Mouse (Mus musculus) midbrain, embryonic 10.5 days (tissue): ENCODE results near the gene Eef1a2. TPM values are rescaled to one million over a fixed set of nuclear protein-coding genes. Genes with fewer than 3 reads are reported as not detected.

Source experiments
- DNase-seq: peaks from one replicate; pipeline ENCODE4 v3.0.0-alpha.2; 2017; ENCODE audit warnings: low spot score
- H3K27ac ChIP-seq: fragments of 300-500 bp; sonication (generic); replicated peaks from 2 replicates; pipeline ENCODE4 v1.5.1; 2016; ENCODE audit warnings: mild to moderate bottlenecking
- H3K27me3 ChIP-seq: fragments of 300-500 bp; sonication (generic); 2 replicates; pipeline ENCODE4 v1.6.1; 2016; ENCODE audit warnings: low read depth, mild to moderate bottlenecking; ENCODE audit not compliant: poor library complexity, severe bottlenecking
- H3K36me3 ChIP-seq: fragments of 300-500 bp; sonication (generic); 2 replicates; pipeline ENCODE4 v1.6.1; 2016; ENCODE audit warnings: mild to moderate bottlenecking, moderate library complexity
- H3K4me1 ChIP-seq: fragments of 300-500 bp; sonication (generic); 2 replicates; pipeline ENCODE4 v1.6.1; 2016
- H3K4me3 ChIP-seq: fragments of 300-500 bp; sonication (generic); 2 replicates; pipeline ENCODE4 v1.5.1; 2016; ENCODE audit warnings: mild to moderate bottlenecking, moderate library complexity
- H3K9me3 ChIP-seq: fragments of 300-500 bp; sonication (generic); replicated peaks from 2 replicates; pipeline ENCODE4 v1.6.1; 2016; ENCODE audit warnings: mild to moderate bottlenecking
- WGBS: fragments of 180-500 bp; shearing (Covaris S2); methylation state at CpG from one replicate; pipeline ENCODE4 v1.1.7; 2016; 5-methylcytosine and 5-hydroxymethylcytosine counted together
- polyA plus RNA-seq: library from polyadenylated mRNA; unstranded; fragments of >200 nt; fragmentation: Nextera tagmentation; extraction: Ambion mirVana; gene quantifications from 2 replicates; pipeline ENCODE4 v1.2.1, GENCODE M21; 2016

Gene Eef1a2
- polyA plus RNA-seq, 1 experiment from 2014 or later: not detected

DNA sequence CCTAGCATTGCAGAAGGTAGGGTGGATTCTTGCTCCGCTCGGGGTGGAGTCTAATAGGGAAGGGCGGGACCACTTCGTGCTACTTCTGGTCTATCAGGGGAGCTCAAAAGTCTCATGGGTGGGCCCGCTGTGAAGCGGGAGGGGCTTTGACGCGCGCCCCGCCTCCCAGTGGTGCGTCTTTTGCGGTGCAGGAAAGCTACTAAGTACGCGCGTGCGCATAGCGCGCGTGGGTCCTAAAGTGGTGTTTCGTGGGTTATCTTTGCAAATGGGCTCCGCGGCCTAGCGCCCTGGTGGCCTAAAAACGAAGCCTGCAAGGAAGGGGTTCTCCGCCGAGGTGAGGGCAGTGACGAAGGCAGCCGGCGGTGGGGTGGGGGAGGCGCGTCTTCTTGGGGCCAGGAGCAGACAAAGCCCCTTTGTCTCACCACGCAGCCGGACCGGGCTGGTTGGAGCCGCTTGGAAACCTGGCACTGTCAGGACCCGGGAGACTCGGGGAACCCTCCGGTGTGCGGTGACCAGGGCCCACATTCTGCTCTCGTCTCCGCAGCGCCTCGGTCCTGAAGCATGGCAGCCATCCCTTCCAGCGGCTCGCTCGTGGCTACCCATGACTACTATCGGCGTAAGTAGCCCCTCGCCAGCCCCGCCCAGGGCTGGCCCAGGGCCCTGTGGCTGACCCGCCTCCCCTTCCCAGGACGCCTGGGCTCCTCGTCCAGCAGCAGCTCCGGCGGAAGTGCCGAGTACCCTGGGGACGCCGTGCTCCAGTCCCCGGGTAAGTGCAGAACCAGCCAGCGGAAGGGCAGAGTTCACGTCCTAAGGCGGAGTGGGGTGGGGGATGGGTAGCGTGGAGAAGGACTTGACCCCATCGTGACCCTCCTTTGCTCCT is 30.5 kb upstream of the Eef1a2 start, which contains the start of gene Ppdpf:
Gene Ppdpf (plus strand): TSS at position 127 of the 880 bp plus-strand sequence.
- Histone ChIP-seq H3K27ac (peak within 1 kb of the TSS; percentile 98), H3K9me3 (no peaks in the 10 kb centered on the region), H3K36me3 (peaks cover 18% of the 10 kb centered on the region), H3K4me1 (peaks cover 20% of the 10 kb centered on the region), H3K4me3 (peak within 1 kb of the TSS; percentile 75), H3K27me3 (no peaks in the 10 kb centered on the region)
- under 1% methylated on average over 64 of the region's 64 CpGs for WGBS
- peak; percentile 88 for DNase-seq

DNA sequence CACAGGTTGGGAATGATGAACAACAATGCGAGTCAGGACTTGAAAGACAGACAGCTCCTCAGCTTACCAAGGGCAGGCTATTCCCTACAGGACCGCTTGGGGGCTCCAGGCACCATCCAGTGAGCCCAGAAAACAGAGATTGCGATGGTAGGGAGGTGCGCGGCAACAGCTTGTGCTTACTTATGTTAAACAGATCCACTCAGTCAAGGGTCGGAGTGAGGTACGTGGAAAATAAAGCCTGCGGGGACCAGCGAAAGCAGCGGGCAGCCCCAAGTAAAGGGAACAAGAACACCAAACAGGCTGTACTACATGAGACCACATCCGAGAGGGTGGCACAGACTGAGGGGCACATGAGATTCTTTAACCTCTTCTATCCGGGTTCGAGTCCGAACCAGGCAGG is 29.8 kb upstream of the Eef1a2 start:
- WGBS: under 1% methylated on average over 14 of the region's 14 CpGs
- Histone ChIP-seq H3K9me3 (no peaks in the 10 kb centered on the region), H3K36me3 (peaks cover 18% of the 10 kb centered on the region), H3K27me3 (no peaks in the 10 kb centered on the region), H3K4me1 (peaks cover 20% of the 10 kb centered on the region), H3K4me3 (peak overlapping the region; percentile 75), H3K27ac (peak overlapping the region; percentile 98)
- peak; percentile 89 for DNase-seq

DNA sequence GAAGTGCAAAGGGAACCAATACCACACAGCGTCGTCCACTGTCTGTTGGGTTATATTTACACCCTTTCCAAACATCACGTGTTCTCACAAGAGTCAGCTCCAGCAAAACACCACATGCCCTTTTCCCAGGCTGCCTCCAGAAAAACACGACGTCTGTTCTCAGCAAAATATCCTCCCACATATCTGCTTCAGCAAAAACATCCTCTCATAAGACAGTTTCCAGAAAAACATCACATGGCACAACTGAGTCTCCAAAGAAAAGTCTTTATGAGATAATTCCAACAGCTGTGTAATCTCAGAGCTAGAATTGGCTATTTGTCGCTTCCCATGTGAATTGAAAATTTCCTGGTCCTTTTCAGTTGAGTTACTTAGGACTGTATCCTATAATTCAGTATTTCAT is 24.1 kb upstream of the Eef1a2 start:
- DNase-seq: no peak
- 85% methylated on average over 6 of the region's 6 CpGs for WGBS
- no peaks in the 10 kb centered on the region for H3K36me3 ChIP-seq
- peaks cover 5% of the 10 kb centered on the region; the same call in 1 of the 2 replicates for H3K4me1 ChIP-seq
- H3K9me3 ChIP-seq: no peaks in the 10 kb centered on the region
- no peak overlapping the region for H3K27ac ChIP-seq
- H3K4me3 ChIP-seq: no peak overlapping the region
- H3K27me3 ChIP-seq: no peaks in the 10 kb centered on the region

- H3K4me1 ChIP-seq: peaks cover 5% of the 10 kb centered on the region; the same call in 1 of the 2 replicates
- no peaks in the 10 kb centered on the region for H3K9me3 ChIP-seq
- 87% methylated on average over 5 of the region's 5 CpGs for WGBS
- no peaks in the 10 kb centered on the region for H3K36me3 ChIP-seq
- no peak overlapping the region for H3K27ac ChIP-seq
- no peak for DNase-seq
- H3K4me3 ChIP-seq: no peak overlapping the region
- H3K27me3 ChIP-seq: no peaks in the 10 kb centered on the region
Measured at GRCm38 (mm10) chr2:181178471-181178870, 21.7 kb upstream of the Eef1a2 start.

DNA sequence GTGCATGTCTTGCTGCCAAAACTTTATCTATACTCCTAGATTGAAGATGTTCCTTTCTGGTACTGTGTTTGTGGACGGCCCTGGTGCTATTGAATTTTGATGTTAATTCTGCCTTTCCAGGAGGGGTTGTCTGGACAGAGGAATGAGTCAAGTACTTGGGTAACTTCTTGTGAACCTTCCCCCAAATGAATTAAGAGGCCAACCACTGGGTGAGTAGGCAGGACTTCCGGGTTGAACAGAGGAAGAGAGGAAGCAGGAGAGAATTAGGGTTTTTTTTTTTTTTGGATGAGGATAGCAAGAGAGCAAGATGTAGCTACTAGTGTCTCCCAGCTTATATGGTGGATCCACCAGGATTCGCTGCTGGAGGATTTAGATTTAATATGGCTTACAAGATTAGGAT is 21.2 kb upstream of the Eef1a2 start:
- H3K27me3 ChIP-seq: no peaks in the 10 kb centered on the region
- DNase-seq: no peak

GRCm38 (mm10) chr2:181174646-181175045 is 17.8 kb upstream of the Eef1a2 start:
- Histone ChIP-seq H3K9me3 (peaks cover 2% of the 10 kb centered on the region; the same call in 1 of the 2 replicates), H3K27ac (no peak overlapping the region), H3K4me3 (no peak overlapping the region), H3K27me3 (no peaks in the 10 kb centered on the region), H3K4me1 (peaks cover 3% of the 10 kb centered on the region; the same call in 1 of the 2 replicates), H3K36me3 (no peaks in the 10 kb centered on the region)
- DNase-seq: no peak
- WGBS: 87% methylated on average over 3 of the region's 3 CpGs

More for the DNA sequence above, 21.2 kb upstream of the Eef1a2 start:
- Histone ChIP-seq H3K9me3 (no peaks in the 10 kb centered on the region), H3K4me3 (no peak overlapping the region), H3K4me1 (peaks cover 5% of the 10 kb centered on the region; the same call in 1 of the 2 replicates), H3K36me3 (no peaks in the 10 kb centered on the region), H3K27ac (no peak overlapping the region)
- WGBS: 80% methylated on average over 3 of the region's 3 CpGs

- DNase-seq: no peak
- no peaks in the 10 kb centered on the region for H3K36me3 ChIP-seq
- H3K4me1 ChIP-seq: no peaks in the 10 kb centered on the region
- H3K27ac ChIP-seq: no peak overlapping the region
- no peaks in the 10 kb centered on the region for H3K27me3 ChIP-seq
- peaks cover 3% of the 10 kb centered on the region; the same call in 1 of the 2 replicates for H3K9me3 ChIP-seq
- no peak overlapping the region for H3K4me3 ChIP-seq
- 91% methylated on average over 5 of the region's 5 CpGs for WGBS
Measured at GRCm38 (mm10) chr2:181166469-181166868, 9.7 kb upstream of the Eef1a2 start.

DNA sequence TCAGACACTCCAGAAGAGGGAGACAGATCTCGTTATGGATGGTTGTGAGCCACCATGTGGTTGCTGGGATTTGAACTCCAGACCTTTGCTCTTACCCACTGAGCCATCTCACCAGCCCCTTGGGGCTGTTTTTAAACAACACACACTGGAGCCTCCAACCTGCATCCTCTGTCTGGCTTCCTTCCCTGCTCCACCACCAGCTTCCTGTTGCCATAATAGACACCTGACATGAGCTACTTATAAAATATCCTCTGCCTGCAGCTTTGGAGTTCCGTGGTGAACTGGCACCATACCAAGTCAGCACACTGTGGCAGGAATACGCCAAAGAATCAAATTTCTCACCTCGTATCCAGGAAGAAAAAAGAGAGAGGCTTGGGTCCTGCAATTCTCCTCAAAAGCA is 4.0 kb upstream of the Eef1a2 start:
- Histone ChIP-seq H3K27me3 (peaks cover 33% of the 10 kb centered on the region), H3K4me1 (peaks cover 27% of the 10 kb centered on the region), H3K36me3 (no peaks in the 10 kb centered on the region), H3K9me3 (no peaks in the 10 kb centered on the region), H3K4me3 (no peak overlapping the region), H3K27ac (no peak overlapping the region)
- DNase-seq: no peak
- WGBS: 78% methylated on average over 4 of the region's 4 CpGs

DNA sequence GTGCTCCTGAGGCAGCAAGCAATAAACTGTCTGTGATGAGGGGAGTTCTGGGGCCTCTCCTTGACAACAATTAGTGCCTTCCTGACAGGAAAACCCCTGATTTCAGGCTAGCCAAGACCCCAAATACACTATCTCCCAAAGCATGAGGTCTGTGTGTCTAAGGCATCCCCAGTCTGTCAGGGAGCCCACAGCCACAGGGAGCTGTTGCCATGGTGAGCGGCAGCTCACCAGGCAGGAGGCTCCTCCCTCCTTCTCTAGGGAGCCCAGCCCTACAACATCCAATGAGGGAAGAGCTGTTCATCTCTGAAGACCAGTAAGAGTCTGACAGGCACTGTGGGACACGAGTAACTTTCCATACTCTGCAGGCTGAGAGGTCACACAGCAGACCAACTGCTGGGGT is 3.0 kb upstream of the Eef1a2 start:
- Histone ChIP-seq H3K4me1 (peaks cover 30% of the 10 kb centered on the region), H3K9me3 (no peaks in the 10 kb centered on the region), H3K27me3 (peaks cover 44% of the 10 kb centered on the region), H3K36me3 (no peaks in the 10 kb centered on the region), H3K4me3 (no peak overlapping the region), H3K27ac (peak overlapping the region; percentile 15; the same call in 1 of the 2 replicates)
- 0% methylated on average over 2 of the region's 2 CpGs for WGBS
- peak; percentile 53 for DNase-seq

DNA sequence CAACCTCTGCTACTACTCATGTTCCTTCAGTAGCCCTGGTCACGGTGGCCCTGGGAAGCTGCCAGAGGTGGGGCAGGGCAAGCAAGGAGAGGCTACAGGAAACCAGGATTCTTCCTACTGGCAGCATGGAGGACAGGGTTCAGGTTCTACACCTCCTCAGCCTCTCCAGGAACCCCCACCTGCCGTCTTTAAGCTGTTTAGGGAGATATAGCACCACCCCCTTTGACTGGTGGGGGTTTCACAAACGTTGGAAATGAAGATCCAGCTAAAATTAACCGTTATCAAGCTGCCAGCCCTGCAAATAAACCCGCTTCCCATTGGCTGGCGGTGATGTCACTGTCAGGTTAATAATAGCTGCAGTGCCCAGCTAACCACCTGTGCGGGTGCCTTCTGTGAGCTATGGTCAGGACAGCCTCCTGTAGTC is 2.3 kb upstream of the Eef1a2 start:
- Histone ChIP-seq H3K9me3 (no peaks in the 10 kb centered on the region), H3K27me3 (peaks cover 51% of the 10 kb centered on the region), H3K27ac (0 out of 2 replicates have a peak overlapping the region, but pooled peaks have one; percentile 15), H3K4me1 (peaks cover 30% of the 10 kb centered on the region), H3K4me3 (no peak overlapping the region), H3K36me3 (no peaks in the 10 kb centered on the region)
- DNase-seq: no peak
- WGBS: 62% methylated on average over 7 of the region's 7 CpGs

- WGBS: 93% methylated on average over 2 of the region's 2 CpGs
- Histone ChIP-seq H3K27ac (no peak overlapping the region), H3K4me3 (no peak overlapping the region), H3K36me3 (no peaks in the 10 kb centered on the region), H3K9me3 (no peaks in the 10 kb centered on the region), H3K27me3 (peaks cover 51% of the 10 kb centered on the region), H3K4me1 (peaks cover 30% of the 10 kb centered on the region)
- DNase-seq: no peak
Measured at GRCm38 (mm10) chr2:181158471-181158870, 1.7 kb upstream of the Eef1a2 start.

GRCm38 (mm10) chr2:181157716-181158302 is 995 bp upstream of the Eef1a2 start:
- H3K27ac ChIP-seq: no peak overlapping the region
- peaks cover 30% of the 10 kb centered on the region for H3K4me1 ChIP-seq
- H3K36me3 ChIP-seq: no peaks in the 10 kb centered on the region
- H3K9me3 ChIP-seq: no peaks in the 10 kb centered on the region
- no peak for DNase-seq
- no peak overlapping the region for H3K4me3 ChIP-seq
- peaks cover 55% of the 10 kb centered on the region for H3K27me3 ChIP-seq
- WGBS: 80% methylated on average over 6 of the region's 6 CpGs

DNA sequence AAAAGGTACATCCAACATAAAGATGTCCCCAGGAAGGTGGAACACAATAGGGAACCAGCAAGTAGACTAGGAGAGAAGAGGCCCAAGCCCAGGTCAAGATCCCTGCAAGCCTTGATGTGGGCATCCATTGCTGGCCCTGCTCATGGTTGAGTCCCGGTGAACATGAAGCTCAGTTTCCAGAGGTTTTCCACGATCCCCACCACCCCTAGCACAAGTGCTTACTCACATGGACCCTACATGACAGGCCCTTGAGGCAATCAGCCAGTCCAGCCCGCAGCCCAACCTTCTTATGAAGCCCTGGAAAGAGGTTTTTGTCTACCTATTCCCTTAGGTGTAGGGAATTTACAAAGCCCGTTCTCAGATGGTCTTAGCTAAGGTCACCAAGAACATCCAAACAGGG is 366 bp upstream of the Eef1a2 start:
- 82% methylated on average over 4 of the region's 4 CpGs for WGBS
- H3K27ac ChIP-seq: no peak overlapping the region

More for the DNA sequence above, 366 bp upstream of the Eef1a2 start:
- Histone ChIP-seq H3K27me3 (peaks cover 61% of the 10 kb centered on the region), H3K4me3 (peak overlapping the region; percentile 55), H3K36me3 (no peaks in the 10 kb centered on the region), H3K9me3 (no peaks in the 10 kb centered on the region), H3K4me1 (peaks cover 30% of the 10 kb centered on the region)
- DNase-seq: no peak
